Mouse (Mus musculus): ENCODE measurements around the gene Trex2. TPM values are rescaled to one million over a fixed set of nuclear protein-coding genes. Genes with fewer than 3 reads are reported as not detected.

Trex2 gene
- polyA plus RNA-seq, 1 experiment, result not detected

DNA sequence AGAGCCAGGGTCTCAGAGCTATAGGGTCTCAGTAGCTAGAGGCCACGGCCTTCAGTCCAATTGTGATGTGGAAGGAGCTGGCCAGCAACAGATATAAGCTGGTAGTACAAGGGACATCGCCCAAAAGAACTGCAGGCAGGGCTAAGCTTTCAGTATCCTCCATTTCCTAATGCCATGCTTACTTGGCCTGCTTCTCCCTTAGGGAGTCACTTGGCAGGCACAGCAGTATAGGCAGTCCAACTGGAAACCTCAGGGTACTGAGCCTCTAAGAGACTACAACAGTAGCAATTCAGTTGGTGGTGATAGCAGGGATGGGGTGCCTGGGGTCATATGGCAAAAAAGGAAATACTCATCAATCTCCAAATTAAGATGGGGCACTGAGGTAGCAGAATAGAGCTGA lies 42.4 kb upstream of the Trex2 start:
- Histone ChIP-seq H3K4me1 (ENCODE audit: control insufficient read depth, insufficient read depth, low read length) (no peaks in the 10 kb centered on the region), H3K27ac (ENCODE audit: control insufficient read depth, insufficient read depth, low read depth, low read length) (no peak overlapping the region), H3K27me3 (ENCODE audit: control insufficient read depth, insufficient read depth, low read length) (no peaks in the 10 kb centered on the region), H3K36me3 (ENCODE audit: control insufficient read depth, insufficient read depth, low read length) (no peaks in the 10 kb centered on the region), H3K4me3 (ENCODE audit: control insufficient read depth, low read depth, low read length) (no peak overlapping the region)
- TF ChIP-seq POLR2A (IDR thresholded peaks at IDR 0.05; ENCODE audit: control insufficient read depth, low read depth, low read length) (no peak), CTCF (IDR thresholded peaks at IDR 0.05; ENCODE audit: control insufficient read depth, insufficient read depth, insufficient replicate concordance, low read depth, low read length) (no peak)

DNA sequence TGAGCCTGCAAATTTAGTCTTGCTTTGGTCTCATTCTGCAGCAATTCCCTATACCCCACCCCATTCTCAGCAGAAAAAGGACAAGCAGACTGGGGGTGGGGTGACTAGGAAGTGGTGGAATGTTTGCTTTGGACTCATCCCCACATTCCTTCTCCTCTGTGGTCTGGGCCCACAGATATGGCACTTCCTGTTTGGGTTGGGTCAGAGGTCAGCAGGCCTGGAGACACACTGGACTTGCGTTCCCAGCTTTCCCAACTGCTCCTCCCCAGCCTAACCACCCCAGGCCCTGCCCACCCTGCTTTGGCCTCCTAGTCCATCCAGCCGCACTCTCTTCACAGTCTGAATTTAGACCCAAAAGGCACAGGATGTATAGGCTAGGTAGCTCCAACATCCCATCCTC lies 41.5 kb upstream of the Trex2 start:
- Histone ChIP-seq H3K4me1 (ENCODE audit: control insufficient read depth, insufficient read depth, low read length) (no peaks in the 10 kb centered on the region), H3K4me3 (ENCODE audit: control insufficient read depth, low read depth, low read length) (no peak overlapping the region), H3K27me3 (ENCODE audit: control insufficient read depth, insufficient read depth, low read length) (no peaks in the 10 kb centered on the region), H3K27ac (ENCODE audit: control insufficient read depth, insufficient read depth, low read depth, low read length) (peak overlapping the region; percentile 53; the same call in 1 of the 2 replicates), H3K36me3 (ENCODE audit: control insufficient read depth, insufficient read depth, low read length) (no peaks in the 10 kb centered on the region)
- TF ChIP-seq POLR2A (IDR thresholded peaks at IDR 0.05; ENCODE audit: control insufficient read depth, low read depth, low read length) (no peak), CTCF (IDR thresholded peaks at IDR 0.05; ENCODE audit: control insufficient read depth, insufficient read depth, insufficient replicate concordance, low read depth, low read length) (no peak)

DNA sequence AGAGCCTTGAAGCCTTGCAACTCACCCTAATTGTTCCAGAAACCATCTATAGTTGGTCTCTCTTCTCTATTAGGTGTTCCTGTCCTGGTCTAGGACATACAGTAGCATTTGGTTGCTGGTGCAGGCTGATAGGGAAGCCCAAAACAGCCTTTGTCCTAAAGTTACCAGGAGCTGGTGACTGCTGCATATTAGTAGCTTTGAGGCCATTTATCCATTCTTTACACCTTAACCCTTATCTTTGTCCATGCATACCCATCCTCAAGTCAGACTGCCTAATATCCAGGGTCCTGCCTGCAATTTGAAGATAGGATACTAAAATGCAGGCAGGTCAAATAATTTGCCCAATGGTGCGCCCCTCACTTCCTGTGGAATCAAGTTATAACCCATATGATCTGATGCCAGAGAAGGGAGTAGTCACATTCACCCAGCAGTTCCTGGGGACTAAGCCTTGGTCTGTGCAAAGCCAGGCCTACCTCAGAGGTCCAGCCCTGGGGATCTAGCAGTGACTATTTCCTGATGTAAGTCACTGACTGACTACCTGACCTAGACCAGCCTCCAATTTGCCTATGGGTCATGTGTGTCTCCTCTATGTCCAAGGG lies 40.6 kb upstream of the Trex2 start:
- Histone ChIP-seq H3K4me1 (ENCODE audit: control insufficient read depth, insufficient read depth, low read length) (no peaks in the 10 kb centered on the region), H3K36me3 (ENCODE audit: control insufficient read depth, insufficient read depth, low read length) (no peaks in the 10 kb centered on the region), H3K4me3 (ENCODE audit: control insufficient read depth, low read depth, low read length) (no peak overlapping the region), H3K27me3 (ENCODE audit: control insufficient read depth, insufficient read depth, low read length) (no peaks in the 10 kb centered on the region), H3K27ac (ENCODE audit: control insufficient read depth, insufficient read depth, low read depth, low read length) (peak overlapping the region; percentile 53; the same call in 1 of the 2 replicates)
- no peak for TF ChIP-seq CTCF (IDR thresholded peaks at IDR 0.05; ENCODE audit: control insufficient read depth, insufficient read depth, insufficient replicate concordance, low read depth, low read length)
- no peak for TF ChIP-seq POLR2A (IDR thresholded peaks at IDR 0.05; ENCODE audit: control insufficient read depth, low read depth, low read length)

- Histone ChIP-seq H3K4me1 (ENCODE audit: control insufficient read depth, insufficient read depth, low read length) (no peaks in the 10 kb centered on the region), H3K27me3 (ENCODE audit: control insufficient read depth, insufficient read depth, low read length) (no peaks in the 10 kb centered on the region), H3K4me3 (ENCODE audit: control insufficient read depth, low read depth, low read length) (no peak overlapping the region), H3K27ac (ENCODE audit: control insufficient read depth, insufficient read depth, low read depth, low read length) (0 out of 2 replicates have a peak overlapping the region, but pooled peaks have one; percentile 29), H3K36me3 (ENCODE audit: control insufficient read depth, insufficient read depth, low read length) (no peaks in the 10 kb centered on the region)
- TF ChIP-seq CTCF (IDR thresholded peaks at IDR 0.05; ENCODE audit: control insufficient read depth, insufficient read depth, insufficient replicate concordance, low read depth, low read length) (no peak), POLR2A (IDR thresholded peaks at IDR 0.05; ENCODE audit: control insufficient read depth, low read depth, low read length) (no peak)
These were observed 39.4 kb upstream of the Trex2 start for GRCm38 (mm10) chrX:73474340-73475165.

GRCm38 (mm10) chrX:73471764-73472163 lies 36.6 kb upstream of the Trex2 start:
- no peaks in the 10 kb centered on the region for H3K36me3 ChIP-seq (ENCODE audit: control insufficient read depth, insufficient read depth, low read length)
- no peak overlapping the region for H3K27ac ChIP-seq (ENCODE audit: control insufficient read depth, insufficient read depth, low read depth, low read length)
- H3K27me3 ChIP-seq (ENCODE audit: control insufficient read depth, insufficient read depth, low read length), result no peaks in the 10 kb centered on the region
- TF ChIP-seq POLR2A (IDR thresholded peaks at IDR 0.05; ENCODE audit: control insufficient read depth, low read depth, low read length), result no peak
- TF ChIP-seq CTCF (IDR thresholded peaks at IDR 0.05; ENCODE audit: control insufficient read depth, insufficient read depth, insufficient replicate concordance, low read depth, low read length), result no peak
- no peaks in the 10 kb centered on the region; the same call in none of the 2 replicates for H3K4me1 ChIP-seq (ENCODE audit: control insufficient read depth, insufficient read depth, low read length)
- H3K4me3 ChIP-seq (ENCODE audit: control insufficient read depth, low read depth, low read length), result no peak overlapping the region

DNA sequence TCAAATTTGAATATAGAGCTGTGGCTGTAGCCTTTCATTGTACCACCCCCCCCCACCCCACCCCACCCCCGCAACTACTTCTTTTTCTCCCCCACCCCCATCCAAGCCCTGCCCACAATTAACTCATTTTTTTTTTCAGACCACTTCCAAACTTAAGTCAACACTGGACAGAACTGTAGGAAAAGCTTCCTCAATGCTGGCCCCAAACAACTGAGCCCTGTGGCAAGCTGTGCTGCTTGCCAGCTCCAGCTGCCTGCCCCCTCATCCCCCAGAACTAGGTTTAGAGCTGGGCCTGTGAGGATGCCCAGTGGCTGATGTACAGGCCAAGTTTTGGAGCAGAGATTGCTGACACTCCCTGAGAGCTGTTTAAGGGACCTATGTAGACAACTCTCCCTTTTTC lies 33.6 kb upstream of the Trex2 start:
- Histone ChIP-seq H3K27me3 (ENCODE audit: control insufficient read depth, insufficient read depth, low read length) (no peaks in the 10 kb centered on the region), H3K27ac (ENCODE audit: control insufficient read depth, insufficient read depth, low read depth, low read length) (peak overlapping the region; percentile 36; the same call in 1 of the 2 replicates), H3K4me1 (ENCODE audit: control insufficient read depth, insufficient read depth, low read length) (no peaks in the 10 kb centered on the region; the same call in none of the 2 replicates), H3K4me3 (ENCODE audit: control insufficient read depth, low read depth, low read length) (no peak overlapping the region), H3K36me3 (ENCODE audit: control insufficient read depth, insufficient read depth, low read length) (no peaks in the 10 kb centered on the region)
- no peak for TF ChIP-seq POLR2A (IDR thresholded peaks at IDR 0.05; ENCODE audit: control insufficient read depth, low read depth, low read length)
- no peak for TF ChIP-seq CTCF (IDR thresholded peaks at IDR 0.05; ENCODE audit: control insufficient read depth, insufficient read depth, insufficient replicate concordance, low read depth, low read length)

DNA sequence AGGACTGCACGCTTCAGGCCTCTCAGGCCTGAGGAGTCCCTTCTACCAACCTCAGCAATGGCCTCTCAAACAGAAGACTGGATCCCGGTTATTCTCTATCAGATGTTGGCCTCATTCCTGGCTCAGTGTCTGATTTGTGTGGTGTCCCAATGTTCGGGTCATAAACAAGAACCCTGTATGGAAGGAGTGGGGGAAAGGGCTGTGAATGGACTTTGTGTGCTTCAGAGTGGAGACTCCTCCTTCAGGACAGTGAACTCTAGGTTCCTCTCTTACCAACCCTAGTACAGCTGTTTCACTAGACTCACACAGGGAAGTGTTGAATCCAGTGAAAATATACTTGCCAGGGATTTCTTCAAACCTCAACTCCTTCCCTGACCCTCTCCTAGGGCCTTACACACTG lies 33.2 kb upstream of the Trex2 start:
- Histone ChIP-seq H3K36me3 (ENCODE audit: control insufficient read depth, insufficient read depth, low read length) (no peaks in the 10 kb centered on the region), H3K4me1 (ENCODE audit: control insufficient read depth, insufficient read depth, low read length) (no peaks in the 10 kb centered on the region; the same call in none of the 2 replicates), H3K4me3 (ENCODE audit: control insufficient read depth, low read depth, low read length) (no peak overlapping the region), H3K27me3 (ENCODE audit: control insufficient read depth, insufficient read depth, low read length) (no peaks in the 10 kb centered on the region), H3K27ac (ENCODE audit: control insufficient read depth, insufficient read depth, low read depth, low read length) (no peak overlapping the region)
- TF ChIP-seq CTCF (IDR thresholded peaks at IDR 0.05; ENCODE audit: control insufficient read depth, insufficient read depth, insufficient replicate concordance, low read depth, low read length) (no peak), POLR2A (IDR thresholded peaks at IDR 0.05; ENCODE audit: control insufficient read depth, low read depth, low read length) (no peak)
